Mouse (Mus musculus) olfactory bulb, adult 2 months (tissue): Measurements from ENCODE around the gene Ociad1. TPM values are rescaled to one million over a fixed set of nuclear protein-coding genes. Genes with fewer than 3 reads are reported as not detected.

Experiments used
- H3K27ac ChIP-seq: fragments of 200-500 bp; 2 replicates; pipeline ENCODE4 v1.5.1; 2012; ENCODE audit warnings: low read depth, low read length; ENCODE audit not compliant: insufficient read depth
- H3K4me1 ChIP-seq: fragments of 200-500 bp; 2 replicates; pipeline ENCODE4 v1.6.1; 2012; ENCODE audit warnings: low read length; ENCODE audit not compliant: control insufficient read depth, insufficient read depth
- H3K4me3 ChIP-seq: fragments of 200-500 bp; 2 replicates; pipeline ENCODE4 v1.5.1; 2012; ENCODE audit warnings: mild to moderate bottlenecking, low read depth, low read length, moderate library complexity; ENCODE audit not compliant: insufficient read depth
- CTCF ChIP-seq: fragments of 200-500 bp; IDR thresholded peaks from 2 replicates; pipeline ENCODE4 v1.5.1; 2012; ENCODE audit warnings: low read depth, mild to moderate bottlenecking, low read length, moderate library complexity; ENCODE audit not compliant: insufficient read depth
- POLR2A ChIP-seq: fragments of 200-500 bp; IDR thresholded peaks from 2 replicates; pipeline ENCODE4 v1.6.1; 2012; ENCODE audit warnings: mild to moderate bottlenecking, low read depth, low read length, moderate library complexity; ENCODE audit not compliant: insufficient read depth
- WGBS: fragments of 180-500 bp; shearing (Covaris S2); methylation state at CpG from one replicate; pipeline ENCODE4 v1.1.7; 2018; 5-methylcytosine and 5-hydroxymethylcytosine counted together
- polyA plus RNA-seq: library from polyadenylated mRNA; stranded (reverse); fragments of >200 nt; gene quantifications from 2 replicates; pipeline ENCODE4 v1.2.4, GENCODE M21; 2012; ENCODE audit warnings: low replicate concordance; ENCODE audit not compliant: missing spikeins, insufficient read depth, insufficient read length

The Ociad1 gene
- polyA plus RNA-seq, 1 experiment, result 165 TPM

GRCm38 (mm10) chr5:73340723-73341235 lies 48.2 kb downstream of the Ociad1 start, which contains the start of gene Ociad2:
TSS of gene Ociad2 (minus strand) at chr5:73341028.
- 56% methylated on average over 8 of the region's 8 CpGs for WGBS
- TF ChIP-seq CTCF, result no peak
- no peak for TF ChIP-seq POLR2A
- Histone ChIP-seq H3K4me3 (no peak within 1 kb of the TSS), H3K27ac (peak within 1 kb of the TSS; percentile 90), H3K4me1 (peaks cover 38% of the 10 kb centered on the region)

- Histone ChIP-seq H3K4me3 (no peak overlapping the region), H3K27ac (peak overlapping the region; percentile 64), H3K4me1 (peaks cover 36% of the 10 kb centered on the region)
- TF ChIP-seq CTCF, result no peak
- no peak for TF ChIP-seq POLR2A
- WGBS, result 69% methylated on average over 22 of the region's 22 CpGs
Measured at GRCm38 (mm10) chr5:73342701-73343355, 50.2 kb downstream of the Ociad1 start.

- WGBS, result 23% methylated on average over 10 of the region's 10 CpGs
- no peak for TF ChIP-seq CTCF
- no peak for TF ChIP-seq POLR2A
- Histone ChIP-seq H3K27ac (peak overlapping the region; percentile 98), H3K4me3 (no peak overlapping the region), H3K4me1 (peaks cover 32% of the 10 kb centered on the region)
Measured at GRCm38 (mm10) chr5:73344310-73344709, 51.7 kb downstream of the Ociad1 start.

- peak overlapping the region; percentile 98; the same call in 1 of the 2 replicates for H3K27ac ChIP-seq
- H3K4me3 ChIP-seq, result no peak overlapping the region
- WGBS, result 84% methylated on average over 4 of the region's 4 CpGs
- peaks cover 25% of the 10 kb centered on the region for H3K4me1 ChIP-seq
- TF ChIP-seq CTCF (no peak), POLR2A (no peak)
Measured at GRCm38 (mm10) chr5:73345254-73345653, 52.7 kb downstream of the Ociad1 start.

- TF ChIP-seq CTCF, result no peak
- no peak for TF ChIP-seq POLR2A
- no peak overlapping the region for H3K4me3 ChIP-seq
- no peak overlapping the region for H3K27ac ChIP-seq
- WGBS, result 70% methylated on average over 5 of the region's 5 CpGs
- peaks cover 7% of the 10 kb centered on the region; the same call in 1 of the 2 replicates for H3K4me1 ChIP-seq
Measured at GRCm38 (mm10) chr5:73349514-73349913, 56.9 kb downstream of the Ociad1 start.

- TF ChIP-seq CTCF (no peak), POLR2A (no peak)
- WGBS, result 98% methylated on average over 1 of the region's 1 CpGs
Measured at GRCm38 (mm10) chr5:73351796-73352195, 59.2 kb downstream of the Ociad1 start.

GRCm38 (mm10) chr5:73353519-73353918 lies 60.9 kb downstream of the Ociad1 start:
- WGBS, result 59% methylated on average over 7 of the region's 7 CpGs
- no peak overlapping the region for H3K27ac ChIP-seq
- no peak overlapping the region for H3K4me3 ChIP-seq
- TF ChIP-seq CTCF (no peak), POLR2A (no peak)
- H3K4me1 ChIP-seq, result peaks cover 5% of the 10 kb centered on the region; the same call in 1 of the 2 replicates

More at GRCm38 (mm10) chr5:73351796-73352195, 59.2 kb downstream of the Ociad1 start:
- Histone ChIP-seq H3K4me1 (peaks cover 5% of the 10 kb centered on the region; the same call in 1 of the 2 replicates), H3K4me3 (no peak overlapping the region), H3K27ac (no peak overlapping the region)

- Histone ChIP-seq H3K4me3 (no peak overlapping the region), H3K4me1 (peaks cover 5% of the 10 kb centered on the region; the same call in 1 of the 2 replicates), H3K27ac (no peak overlapping the region)
- TF ChIP-seq CTCF (no peak), POLR2A (no peak)
- WGBS, result 84% methylated on average over 3 of the region's 3 CpGs
Measured at GRCm38 (mm10) chr5:73353978-73354377, 61.4 kb downstream of the Ociad1 start.

GRCm38 (mm10) chr5:73355393-73355792 lies 62.8 kb downstream of the Ociad1 start:
- peaks cover 13% of the 10 kb centered on the region for H3K4me1 ChIP-seq
- no peak overlapping the region for H3K27ac ChIP-seq
- WGBS, result 76% methylated on average over 5 of the region's 5 CpGs
- no peak overlapping the region for H3K4me3 ChIP-seq
- TF ChIP-seq CTCF (no peak), POLR2A (no peak)
